Mouse (Mus musculus) retina, embryonic 14.5 days (tissue): ENCODE results near the gene Nr4a1.

Experiments
- DNase-seq: peaks from one replicate; pipeline ENCODE4 v3.0.0-alpha.2; 2015; ENCODE audit warnings: low spot score

Gene Nr4a1

DNA sequence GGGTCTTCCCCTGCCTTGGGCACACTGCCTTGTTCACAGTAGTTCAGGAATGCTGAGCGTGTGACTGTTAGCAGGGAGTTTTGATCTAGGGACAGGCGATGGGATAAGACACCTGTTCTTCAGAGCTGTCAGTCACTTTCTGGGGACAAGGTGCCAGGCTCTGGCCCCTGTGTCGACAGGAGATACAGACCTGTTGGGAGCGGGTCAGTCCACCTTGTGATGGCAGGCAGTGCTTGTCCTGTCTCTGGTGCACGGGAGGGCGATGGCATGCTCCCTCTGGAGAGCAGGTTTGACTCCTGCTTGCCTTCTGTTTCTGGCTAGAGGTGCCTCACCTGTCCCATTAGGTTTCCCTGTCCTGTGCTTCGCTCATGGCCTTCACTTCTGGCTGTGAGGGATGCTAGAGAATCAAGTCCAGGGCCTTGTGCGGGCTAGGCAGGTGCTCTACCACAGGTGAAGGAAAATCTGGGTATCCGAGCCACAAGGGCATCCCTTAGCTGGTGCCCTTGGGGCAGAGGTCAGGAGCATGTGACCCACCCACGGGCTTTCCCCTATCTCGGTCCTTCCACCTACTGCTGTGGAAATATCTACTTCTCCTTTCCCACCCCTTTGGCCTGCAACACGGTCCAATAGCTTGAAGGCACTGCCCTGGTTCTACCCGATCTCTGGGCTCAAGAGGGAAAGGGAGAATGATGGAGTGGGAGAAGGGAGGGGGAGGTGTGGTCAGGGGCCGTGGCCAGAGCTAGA lies 2.6 kb downstream of the Nr4a1 start:
- no peak for DNase-seq

DNA sequence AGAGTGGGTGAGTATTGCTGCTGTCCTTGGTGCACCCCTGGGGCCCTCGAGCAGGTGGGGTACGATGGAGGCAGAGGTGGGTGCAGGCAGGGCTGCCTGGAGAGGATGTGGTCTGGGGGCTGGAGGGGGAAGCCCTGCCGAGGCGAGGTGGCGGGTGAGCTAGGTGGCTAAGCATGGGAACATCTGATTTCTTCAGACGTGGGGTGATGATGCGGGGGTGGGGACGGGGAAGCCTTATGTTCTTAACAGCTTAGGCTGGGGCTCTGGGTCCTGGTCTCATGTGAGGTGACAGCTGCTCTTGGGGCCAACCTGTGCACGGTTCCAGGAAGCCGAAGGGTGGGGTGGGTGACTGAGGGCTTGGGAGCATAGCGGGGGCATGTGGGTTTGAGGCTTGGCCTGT lies 4.4 kb downstream of the Nr4a1 start:
- no peak for DNase-seq

DNA sequence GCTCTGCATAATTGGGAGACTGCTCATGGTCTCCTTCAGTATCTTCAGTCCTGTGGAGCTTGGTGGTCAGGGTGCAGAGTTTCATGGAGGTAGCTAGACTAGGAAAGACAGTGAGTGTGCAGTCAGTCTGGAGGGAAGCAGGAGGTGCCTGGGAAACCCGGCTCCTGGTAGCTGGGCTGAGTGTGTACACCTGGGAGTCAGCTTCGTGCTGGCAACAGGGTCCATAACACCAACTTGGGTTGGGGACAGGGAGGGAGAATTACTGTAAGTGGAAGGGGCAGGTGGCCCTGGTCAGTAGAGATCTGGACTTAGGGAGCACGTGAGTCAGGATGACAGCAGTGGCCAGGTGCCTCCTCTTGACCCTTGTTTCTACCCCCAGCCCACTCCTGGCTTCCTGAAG lies 5.9 kb downstream of the Nr4a1 start:
- DNase-seq = no peak

DNA sequence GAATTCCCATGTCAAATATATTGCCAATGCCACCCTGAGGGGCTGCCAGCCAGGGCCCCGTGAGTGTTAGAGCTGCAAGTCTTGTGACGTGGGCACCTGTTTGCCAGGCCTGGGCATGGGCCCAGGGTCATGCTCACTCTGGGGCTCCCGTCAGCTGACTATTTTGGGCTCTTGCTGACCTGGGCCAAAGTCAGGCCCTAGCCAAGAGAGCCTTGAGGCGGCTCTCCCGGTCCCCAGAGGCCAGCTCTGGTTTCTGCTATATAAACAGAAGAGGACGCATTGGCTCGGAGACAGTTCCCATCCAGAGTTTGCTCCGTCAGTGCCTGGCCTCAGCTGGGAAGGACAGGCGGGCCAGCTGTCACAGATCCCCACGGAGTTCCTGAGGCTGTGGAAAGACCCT lies 6.3 kb downstream of the Nr4a1 start:
- no peak for DNase-seq

DNA sequence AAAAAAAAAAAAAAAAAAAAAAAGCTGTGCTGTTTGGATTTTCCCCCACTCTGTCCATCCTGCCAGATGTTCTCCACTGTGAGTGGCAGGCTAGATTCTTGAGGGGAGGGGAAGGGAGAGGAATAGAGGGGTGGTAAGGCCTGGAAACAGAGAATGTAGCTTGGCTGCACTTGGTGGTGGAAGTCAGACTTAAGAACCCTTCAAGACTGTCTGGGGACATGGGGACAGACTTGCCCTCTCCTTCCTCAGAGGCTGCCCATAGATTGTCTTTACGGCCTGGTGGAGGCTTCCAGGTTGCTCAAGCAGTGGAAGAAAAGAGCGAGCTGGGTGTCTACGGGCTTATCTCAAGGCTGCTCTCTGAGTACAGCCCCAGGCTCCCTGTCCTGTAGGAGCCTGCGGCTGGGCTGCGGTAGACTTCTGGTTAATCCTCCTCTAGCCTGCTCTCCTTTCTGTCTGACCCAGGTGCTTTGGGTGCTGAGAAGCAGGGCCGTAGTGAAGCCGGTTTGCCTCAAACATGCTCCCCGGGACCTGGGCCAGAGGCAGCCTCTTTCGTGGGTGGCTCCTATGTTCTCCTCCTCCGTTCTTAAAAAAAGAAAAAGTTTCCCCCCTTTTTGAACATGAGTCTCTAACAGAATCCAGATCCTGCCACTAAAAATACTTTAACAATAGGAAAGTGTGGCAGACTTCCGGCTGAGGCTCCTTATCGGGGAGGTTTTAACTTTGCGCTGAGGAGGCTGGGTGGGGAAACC lies 7.0 kb downstream of the Nr4a1 start:
- no peak for DNase-seq

DNA sequence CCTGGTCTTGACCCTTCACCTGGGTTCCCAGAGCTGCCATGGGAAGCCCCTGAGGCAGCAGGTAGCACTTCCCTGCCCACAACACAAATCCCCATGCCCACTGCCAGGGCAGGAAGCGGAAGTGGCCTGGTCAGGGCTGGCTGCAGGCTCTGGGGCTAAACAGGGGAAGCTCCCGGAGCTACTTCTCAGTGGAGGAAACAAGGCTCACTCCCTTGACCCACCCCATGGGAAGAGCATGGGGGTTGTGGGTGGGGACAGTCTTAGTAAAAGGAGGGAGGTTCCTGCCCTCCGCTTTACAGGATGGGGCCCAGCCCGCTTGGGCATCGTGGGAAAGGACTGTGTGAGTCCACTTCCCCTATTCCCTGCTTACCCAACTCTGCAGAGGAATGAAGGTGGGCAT lies 8.4 kb downstream of the Nr4a1 start:
- DNase-seq = no peak

DNA sequence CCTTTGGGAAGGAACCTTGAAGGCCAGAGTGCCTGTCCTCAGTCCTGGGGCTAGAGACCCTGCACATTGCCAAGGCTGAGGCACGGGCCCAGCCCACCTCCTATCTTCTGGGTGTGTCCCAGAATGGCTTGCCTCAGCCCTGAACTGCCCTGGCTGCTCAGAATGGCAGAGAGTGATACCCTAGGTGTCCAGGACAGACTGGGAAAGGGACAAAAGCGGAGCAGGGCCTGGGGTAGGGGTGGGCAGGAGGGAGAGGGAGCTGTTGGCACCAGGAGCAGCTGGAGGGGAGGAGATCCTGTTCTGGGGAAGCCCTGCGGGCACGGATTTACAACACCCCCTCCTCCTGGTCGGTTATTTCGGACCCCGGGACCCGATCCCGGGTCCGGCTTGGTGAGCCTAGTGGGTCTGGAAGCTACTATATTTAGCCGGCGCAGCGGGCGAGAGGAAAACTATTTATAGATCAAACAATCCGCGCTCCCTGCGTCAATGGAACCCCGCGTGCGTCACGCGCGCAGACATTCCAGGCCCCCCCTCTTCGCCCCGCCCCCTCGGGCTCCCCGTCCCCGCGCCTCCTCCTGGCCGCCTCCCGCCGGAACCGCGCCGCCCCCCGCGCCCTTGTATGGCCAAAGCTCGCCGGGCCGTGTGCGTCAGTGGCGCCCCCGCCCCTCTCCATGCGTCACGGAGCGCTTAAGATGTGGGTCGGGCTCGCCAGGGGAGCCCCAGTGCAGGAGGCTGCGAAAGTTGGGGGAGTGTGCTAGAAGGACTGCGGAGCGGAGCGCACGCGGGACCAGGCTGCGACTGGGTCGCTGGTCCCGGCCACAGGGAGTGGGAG lies 12.3 kb downstream of the Nr4a1 start:
- peak; percentile 71 for DNase-seq

DNA sequence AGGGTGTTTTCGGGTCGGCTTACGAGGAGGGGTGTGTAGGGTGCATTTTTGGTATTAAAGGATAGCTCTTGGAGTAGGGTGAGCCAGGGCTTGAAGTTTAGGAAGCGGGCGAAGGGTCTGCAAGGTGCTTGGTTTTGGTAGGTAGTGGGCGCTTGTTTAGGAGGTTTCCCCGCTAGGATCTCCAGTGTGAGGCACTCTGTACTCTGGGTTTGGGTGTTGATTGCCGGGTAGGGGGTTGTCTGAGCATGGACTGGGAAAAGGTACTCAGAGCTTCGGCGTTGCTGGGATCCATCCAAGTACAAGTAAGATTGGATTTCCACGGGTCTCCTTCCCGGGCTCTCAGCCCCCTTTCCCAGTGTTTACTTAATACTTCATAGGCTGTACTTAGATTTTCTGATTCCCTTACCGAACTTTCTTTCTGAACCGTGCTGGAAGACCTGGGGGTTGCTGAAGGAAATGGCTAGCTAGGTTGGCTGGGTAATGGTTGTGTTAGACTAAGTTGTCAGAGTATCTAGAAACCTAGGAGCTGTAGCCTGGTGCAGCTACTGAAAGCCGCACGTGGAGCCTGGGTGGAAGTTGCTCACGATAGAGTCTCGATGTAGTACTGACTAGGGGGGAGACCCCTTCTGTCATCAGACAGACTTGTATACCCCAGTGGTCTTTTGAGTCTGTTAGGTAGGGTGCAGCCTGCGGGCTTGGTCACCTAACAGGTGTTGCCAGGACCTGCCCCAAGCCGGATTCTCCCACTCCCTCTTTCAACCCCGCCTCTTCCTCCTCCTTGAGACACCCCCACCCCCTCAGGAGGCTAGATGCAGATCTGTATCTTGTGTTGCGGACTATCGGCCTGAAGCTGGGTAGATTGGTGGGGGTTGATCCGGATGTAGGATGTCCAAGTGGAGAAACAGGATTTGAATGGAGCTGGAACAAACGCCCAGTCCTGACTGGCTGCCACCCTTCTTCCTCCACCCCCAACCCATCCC lies 13.3 kb downstream of the Nr4a1 start:
- no peak for DNase-seq

DNA sequence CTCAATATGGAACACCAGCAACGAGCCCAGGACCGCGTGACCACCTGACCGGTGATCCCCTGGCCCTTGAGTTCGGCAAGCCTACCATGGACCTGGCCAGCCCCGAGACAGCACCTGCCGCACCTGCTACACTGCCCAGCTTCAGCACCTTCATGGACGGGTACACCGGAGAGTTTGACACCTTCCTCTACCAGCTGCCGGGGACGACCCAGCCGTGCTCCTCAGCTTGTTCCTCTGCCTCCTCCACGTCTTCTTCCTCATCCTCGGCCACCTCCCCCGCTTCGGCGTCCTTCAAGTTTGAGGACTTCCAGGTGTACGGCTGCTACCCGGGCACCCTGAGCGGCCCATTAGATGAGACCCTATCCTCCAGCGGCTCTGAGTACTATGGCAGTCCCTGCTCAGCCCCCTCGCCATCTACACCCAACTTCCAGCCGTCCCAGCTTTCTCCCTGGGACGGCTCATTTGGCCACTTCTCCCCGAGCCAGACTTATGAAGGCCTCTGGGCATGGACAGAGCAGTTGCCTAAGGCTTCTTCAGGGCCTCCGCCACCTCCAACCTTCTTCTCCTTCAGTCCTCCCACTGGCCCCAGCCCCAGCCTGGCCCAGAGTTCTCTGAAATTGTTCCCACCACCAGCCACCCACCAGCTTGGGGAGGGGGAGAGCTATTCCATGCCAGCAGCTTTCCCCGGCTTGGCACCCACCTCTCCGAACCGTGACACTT lies 16.2 kb downstream of the Nr4a1 start:
- DNase-seq = no peak

DNA sequence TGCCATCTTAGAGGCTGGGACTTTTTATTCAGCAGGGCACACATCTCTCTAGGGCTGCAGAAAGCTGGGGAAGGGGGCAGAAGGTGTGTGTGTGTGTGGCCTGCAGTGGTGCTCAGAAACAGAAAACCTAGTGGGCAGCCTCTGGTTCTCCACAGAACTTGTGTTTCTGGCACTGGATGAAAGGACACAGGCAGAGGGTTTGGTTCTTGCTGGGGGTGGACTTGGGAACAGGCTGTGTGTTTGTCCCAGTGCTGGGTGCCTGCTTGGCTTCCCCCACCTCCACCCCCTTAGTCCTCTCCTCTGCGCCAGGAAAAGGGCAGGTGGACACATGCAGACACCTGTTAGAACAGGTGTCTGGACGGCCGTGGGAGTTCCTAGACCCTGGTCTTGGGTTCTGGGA lies 17.0 kb downstream of the Nr4a1 start:
- no peak for DNase-seq

DNA sequence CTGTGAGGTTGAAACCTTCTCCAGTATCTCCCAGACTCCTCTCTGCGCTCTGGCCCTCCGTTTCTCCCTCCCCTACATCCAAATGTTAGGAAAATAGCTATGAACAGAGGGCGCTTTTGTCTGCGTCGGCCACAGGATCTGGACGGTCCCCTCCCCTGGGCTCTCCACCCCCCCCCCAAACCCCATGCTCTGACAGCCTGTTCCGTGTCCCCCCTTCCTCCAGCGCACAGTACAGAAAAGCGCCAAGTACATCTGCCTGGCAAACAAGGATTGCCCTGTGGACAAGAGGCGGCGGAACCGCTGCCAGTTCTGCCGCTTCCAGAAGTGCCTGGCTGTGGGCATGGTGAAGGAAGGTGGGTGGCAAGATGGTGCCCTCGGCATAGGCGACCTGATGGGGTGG lies 17.4 kb downstream of the Nr4a1 start:
- DNase-seq = no peak

DNA sequence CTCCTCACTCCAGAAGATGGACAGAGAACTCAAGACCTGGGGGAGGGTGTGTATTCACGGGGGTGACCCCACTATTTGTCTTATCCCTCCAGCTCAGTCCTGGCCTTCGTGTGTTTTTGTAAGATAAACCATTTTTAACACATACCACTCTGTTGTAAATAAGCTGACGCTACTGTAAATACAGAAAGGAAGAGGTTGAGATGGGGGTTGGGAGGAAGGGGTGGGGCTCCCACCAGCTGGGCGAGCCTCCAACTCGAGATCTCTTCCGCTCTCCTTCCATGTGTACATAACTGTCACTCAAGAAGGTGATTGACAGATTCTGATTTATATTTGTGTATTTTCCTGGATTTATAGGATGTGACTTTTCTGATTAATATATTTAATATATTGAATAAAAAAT lies 20.3 kb downstream of the Nr4a1 start:
- no peak for DNase-seq

DNA sequence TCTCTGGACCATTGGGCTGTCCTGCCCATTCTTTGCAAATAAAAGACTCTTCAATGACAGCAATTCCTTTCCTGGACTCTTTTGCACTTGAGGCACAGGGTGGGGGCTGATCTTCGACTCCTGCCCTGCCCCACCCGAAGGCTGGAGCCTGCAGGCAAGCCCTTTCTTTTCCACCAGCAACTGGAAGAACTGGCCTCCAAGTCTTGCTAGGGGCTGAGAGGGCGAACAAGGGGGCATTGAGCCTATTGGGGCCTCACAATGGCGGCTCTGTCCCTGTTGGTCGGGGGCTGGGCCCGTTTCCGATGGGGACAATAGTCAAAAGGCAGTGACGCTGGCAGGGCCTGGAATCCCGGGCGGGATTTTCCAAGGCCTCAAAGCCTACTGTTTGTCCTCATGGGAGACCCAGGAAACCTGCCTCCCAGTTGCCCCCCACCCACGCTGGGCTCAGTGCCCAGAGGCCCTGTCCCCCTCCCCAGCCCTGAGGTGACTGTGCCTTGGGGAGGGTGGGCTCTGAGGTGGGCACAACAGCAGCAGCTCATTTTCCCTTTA lies 23.4 kb downstream of the Nr4a1 start:
- DNase-seq = no peak

DNA sequence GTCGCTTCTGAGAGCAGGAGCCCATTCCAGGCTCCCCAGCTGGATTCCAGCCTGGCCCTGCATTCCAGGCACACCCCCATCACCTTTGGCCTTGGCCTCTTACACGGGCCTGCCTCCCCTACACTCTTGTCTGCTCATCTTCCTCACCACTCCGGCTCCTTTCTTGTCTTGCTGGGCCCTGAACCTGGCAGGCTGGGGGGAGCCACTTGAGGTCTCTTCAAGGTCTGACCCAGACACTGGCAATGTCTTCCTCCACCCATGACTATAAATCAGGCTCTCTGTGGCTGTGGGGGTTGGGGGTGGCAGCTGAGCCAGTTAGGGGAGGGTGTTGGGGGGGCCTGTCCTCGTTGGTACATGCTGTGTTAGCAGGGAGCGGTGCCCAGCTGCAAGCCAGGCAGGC lies 24.5 kb downstream of the Nr4a1 start:
- no peak for DNase-seq

DNA sequence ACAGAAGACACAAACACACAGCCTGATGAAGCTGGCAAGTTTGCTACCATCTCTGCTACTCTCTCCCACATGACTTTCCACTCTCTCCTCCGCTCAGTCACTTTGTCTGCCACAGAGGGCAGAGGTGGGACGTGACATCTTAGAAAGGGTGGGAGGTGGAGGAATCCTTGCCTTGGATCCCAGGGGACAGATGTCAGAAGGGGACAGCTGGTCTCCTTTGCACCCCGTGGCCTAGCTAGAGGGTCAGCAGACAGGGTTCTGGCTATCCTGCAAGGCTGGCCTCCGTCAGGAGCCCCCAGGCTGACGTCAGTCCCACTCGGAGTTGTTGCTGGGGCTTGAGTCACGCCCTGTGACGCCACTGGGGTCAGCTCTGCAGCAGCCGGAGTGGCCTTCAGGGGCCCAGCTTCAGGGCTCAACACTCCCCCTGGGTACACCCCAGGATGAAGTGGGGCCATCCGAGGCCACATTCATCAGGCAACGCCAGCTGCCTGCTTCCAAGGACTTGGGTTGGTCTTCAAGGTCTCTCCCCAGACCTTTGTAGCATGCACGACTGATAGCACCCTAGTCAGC lies 25.4 kb downstream of the Nr4a1 start:
- no peak for DNase-seq

DNA sequence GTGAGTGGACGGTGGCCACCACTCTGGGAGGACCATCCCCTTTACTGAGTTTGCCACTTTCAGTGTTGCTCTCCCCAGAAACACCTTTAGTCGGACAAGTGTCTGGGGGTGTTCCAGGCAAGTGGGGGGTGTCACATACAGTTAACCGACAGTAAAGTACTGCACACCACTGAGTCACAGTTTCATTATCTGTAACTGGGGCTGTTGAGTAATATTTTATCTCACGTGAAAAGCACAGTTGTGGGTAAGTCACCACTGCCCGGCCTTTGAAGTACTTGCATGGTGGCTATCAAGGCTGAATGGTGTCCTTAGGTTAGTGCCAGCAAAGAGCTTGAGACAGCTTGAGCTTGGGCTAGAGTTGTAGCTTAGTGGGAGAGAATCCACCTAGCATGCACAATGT lies 28.4 kb downstream of the Nr4a1 start:
- DNase-seq = no peak

DNA sequence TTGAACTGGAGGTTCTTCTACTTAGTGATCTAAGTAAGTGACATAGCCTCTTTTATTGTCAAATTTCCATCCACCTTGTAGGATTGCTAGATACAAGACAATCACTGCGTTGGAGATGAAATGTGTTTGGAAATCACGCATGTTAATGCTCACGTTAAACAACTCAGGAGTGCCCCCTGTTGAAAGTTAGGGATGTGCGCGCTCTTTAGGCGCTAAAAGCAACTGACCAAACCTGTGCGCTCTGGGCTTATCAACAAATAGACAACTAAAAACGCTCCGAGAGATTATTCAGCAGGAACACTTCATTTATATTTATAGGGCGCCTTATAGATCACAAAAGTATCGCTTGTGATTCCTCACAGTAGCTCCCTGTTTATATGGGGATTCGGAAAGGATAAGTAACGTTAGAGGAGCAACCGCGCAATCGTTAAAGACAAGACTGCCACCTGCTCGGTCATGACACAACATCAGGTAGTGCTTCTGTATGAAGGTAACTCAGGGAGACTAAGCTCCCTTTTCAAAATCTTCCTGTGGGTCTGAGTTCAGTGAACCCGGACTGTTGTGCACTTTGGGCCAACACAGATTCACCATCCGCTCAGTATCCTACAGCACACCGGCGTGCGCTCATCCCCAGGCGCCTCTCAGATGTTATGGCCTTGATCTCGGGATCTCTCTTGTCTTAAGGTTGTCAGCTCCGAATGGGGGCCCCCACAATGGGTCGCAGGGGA lies 29.3 kb downstream of the Nr4a1 start:
- DNase-seq = peak; percentile 82

DNA sequence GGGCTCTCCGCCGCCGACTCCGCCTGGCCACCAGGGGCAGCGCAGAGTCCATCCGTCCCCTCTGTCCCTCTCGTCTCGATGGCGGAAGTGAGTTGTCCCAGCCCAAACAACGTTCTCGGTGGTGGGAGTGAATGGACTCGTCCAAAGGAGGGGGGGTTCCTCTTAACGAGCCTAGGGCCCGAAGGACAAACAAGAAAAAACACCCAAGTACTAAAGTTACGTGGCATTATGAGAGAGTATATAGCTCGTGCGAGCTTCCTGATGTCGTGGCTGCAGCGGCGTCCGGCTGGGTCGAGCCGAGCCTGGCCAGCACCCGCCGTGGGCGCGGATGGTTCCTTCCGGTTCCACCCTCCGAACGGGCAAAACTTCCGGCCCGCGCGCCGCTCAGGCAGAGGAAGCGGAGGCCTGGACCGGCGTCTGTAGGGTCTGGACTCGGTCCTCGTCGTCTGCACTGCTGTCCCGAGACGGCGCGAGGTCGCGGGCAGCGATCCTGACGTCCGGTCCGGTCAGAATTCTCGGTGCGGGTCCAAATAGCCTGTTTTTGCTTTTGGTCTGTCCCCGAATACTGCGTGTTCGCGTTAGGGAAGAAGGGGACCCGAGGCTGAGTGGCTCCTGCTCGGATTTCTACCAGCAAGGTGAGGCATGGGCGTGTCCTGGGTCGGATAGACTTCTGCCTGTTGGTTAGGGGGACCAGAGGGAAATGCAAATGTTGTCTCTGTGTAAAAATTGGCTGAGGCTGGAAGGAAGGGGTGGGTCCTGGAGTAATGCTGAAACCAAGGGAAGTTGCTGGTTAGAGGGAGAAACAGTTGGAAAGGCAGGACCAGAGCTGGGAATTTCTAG lies 30.1 kb downstream of the Nr4a1 start, which contains the start of gene Atg101:
Gene Atg101, plus strand, starts transcription at position 362 of the 840 bp plus-strand sequence.
- peak; percentile 94 for DNase-seq
